Mouse (Mus musculus): ENCODE results near the gene Cbx4. TPM values are rescaled to one million over a fixed set of nuclear protein-coding genes. Genes with fewer than 3 reads are reported as not detected.

Cbx4 gene
- polyA plus RNA-seq (2012; fragmentation: generic; extraction: Trizol) = 10 to 100 TPM in 1 of 2 experiments, 1 to 10 TPM in 1; 3.0 to 17.4 TPM

DNA sequence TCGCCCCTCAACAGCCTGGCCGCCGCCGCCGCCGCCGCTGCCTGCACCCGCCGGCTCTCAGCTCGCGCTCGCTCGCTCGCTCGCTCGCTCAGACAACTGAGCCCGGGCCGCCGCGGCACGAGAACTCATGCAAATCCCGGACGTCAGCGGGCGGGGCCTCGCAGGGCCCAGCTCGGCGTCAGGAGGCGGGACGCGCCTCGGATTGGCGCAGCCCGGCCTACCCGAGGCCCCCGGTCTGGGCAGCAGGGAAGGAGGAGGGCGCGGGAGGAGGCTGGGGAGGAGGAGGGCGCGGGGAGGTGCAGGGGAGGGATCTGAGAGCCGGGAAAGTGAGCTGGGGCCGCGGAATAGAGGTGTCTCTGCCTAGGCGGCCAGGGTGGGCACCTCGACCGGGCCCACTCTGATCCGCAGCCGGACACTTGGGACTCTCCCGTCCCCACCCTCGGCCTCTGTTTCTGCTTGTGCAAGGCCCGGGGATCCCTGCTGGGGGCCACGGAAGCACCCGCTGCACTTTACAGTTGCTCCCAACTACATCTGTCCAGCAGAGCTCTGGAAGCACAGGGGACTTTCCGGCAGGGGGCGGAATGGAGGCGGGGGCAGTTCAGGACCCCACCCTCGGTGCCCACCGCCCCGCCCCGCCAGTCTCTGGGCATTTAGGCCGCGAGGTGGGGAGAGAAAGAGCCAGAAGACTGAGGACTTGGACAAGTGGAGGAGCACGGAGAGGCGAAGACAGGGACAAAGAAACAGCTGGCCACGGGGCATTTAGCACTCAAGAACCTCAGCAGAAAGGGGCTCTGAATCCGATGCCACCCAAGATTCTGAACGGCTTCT lies at the start of gene Cbx4:
Gene Cbx4, minus strand, starts transcription at position 78 of the 828 bp plus-strand sequence.

DNA sequence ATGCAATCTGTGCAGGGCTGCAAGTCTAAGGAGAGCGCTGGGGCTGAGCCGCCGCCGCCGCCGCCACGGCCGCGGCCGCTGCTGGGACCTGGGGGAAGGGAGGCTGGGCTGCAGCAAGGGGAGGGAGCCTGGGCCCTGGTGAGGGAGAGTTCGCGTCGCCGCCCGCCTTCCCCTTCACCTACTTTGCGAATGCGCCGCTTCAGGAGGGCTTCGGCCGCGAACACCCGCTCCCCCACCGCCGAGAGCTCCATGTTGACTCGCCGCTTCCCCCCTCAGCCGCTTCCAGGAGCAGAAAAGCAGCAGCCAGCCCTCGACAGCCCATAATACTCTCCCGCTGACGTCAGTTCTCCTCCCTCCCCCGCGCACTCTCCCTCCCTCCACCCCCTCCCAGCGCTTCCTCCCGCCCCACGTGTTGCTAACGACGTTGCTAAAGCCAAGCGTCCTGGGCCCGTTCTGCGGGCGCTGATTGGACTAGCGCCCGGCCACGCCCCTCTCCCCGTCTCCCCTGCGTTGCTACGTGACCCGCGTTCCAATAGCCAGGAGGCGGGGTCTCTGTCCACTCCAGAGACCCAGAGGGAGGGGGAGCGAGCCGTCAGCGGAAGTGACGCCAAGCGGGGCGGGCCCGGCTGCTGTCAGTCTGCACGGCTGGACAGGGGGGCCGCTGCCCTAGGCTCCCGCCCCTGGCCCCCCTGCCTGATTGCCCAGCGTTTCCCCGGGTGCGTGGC lies 45.3 kb downstream of the Cbx4 start, which contains the start of gene Cbx8:
Gene Cbx8, minus strand, starts transcription at position 370 of the 725 bp plus-strand sequence.

Other genes starting within 250 kb of the Cbx4 start
- gene Rbfox3, start 174.6 kb downstream of the Cbx4 start, polyA plus RNA-seq (2012; fragmentation: generic; extraction: Trizol) = under 1 TPM; 0.04 to 0.06 TPM
- gene Enpp7, start 98.0 kb downstream of the Cbx4 start, polyA plus RNA-seq (2012; fragmentation: generic; extraction: Trizol) = not detected
- 10 to 100 TPM in 1 of 2 experiments, 1 to 10 TPM in 1; 8.1 to 13.4 TPM for gene Cbx2, start 63.3 kb downstream of the Cbx4 start, polyA plus RNA-seq (2012; fragmentation: generic; extraction: Trizol)
- gene Cbx8, start 45.3 kb downstream of the Cbx4 start, polyA plus RNA-seq (2012; fragmentation: generic; extraction: Trizol) = 10 to 100 TPM in 1 of 2 experiments, 1 to 10 TPM in 1; 4.6 to 18.0 TPM
- 1 to 10 TPM in 1 of 2 experiments, under 1 TPM in 1; 0.36 to 3.0 TPM for gene Tbc1d16, start 142.3 kb upstream of the Cbx4 start, polyA plus RNA-seq (2012; fragmentation: generic; extraction: Trizol)
- gene Ccdc40, start 142.4 kb upstream of the Cbx4 start, polyA plus RNA-seq (2012; fragmentation: generic; extraction: Trizol) = under 1 TPM; 0.05 to 0.17 TPM
- gene Gaa, start 181.7 kb upstream of the Cbx4 start, polyA plus RNA-seq (2012; fragmentation: generic; extraction: Trizol) = 100 to 1,000 TPM in 1 of 2 experiments, 10 to 100 TPM in 1; 27.1 to 143 TPM
- gene Eif4a3, start 213.9 kb upstream of the Cbx4 start, polyA plus RNA-seq (2012; fragmentation: generic; extraction: Trizol) = 100 to 1,000 TPM; 278 to 525 TPM
- under 1 TPM; 0.02 to 0.45 TPM for gene Card14, start 221.5 kb upstream of the Cbx4 start, polyA plus RNA-seq (2012; fragmentation: generic; extraction: Trizol)

Measured in C3H10T1/2 (cell line).